Mouse (Mus musculus) layer of hippocampus, adult 2 months (tissue): ENCODE measurements around the gene Per1. TPM values are rescaled to one million over a fixed set of nuclear protein-coding genes. Genes with fewer than 3 reads are reported as not detected.

ENCODE experiments used
- DNase-seq, 2 experiments: peaks; one replicate each; pipeline ENCODE4 v3.0.0; 2022; ENCODE audit warnings: low spot score in 2 of 2
- H3K27ac ChIP-seq: fragments of 200-600 bp; 2 replicates; pipeline ENCODE4 v1.8.1; 2022
- H3K4me3 ChIP-seq: fragments of 200-600 bp; 2 replicates; pipeline ENCODE4 v1.8.1; 2022; ENCODE audit warnings: mild to moderate bottlenecking
- CTCF ChIP-seq: fragments of 200-600 bp; conservative IDR thresholded peaks from 2 replicates; pipeline ENCODE4 v1.8.1; 2022; ENCODE audit warnings: antibody characterized with exemption, mild to moderate bottlenecking, moderate library complexity
- total RNA-seq, 2 experiments: library from RNA; stranded (reverse); gene quantifications; 2 replicates each; pipeline ENCODE4 v1.2.3; 2021

Per1 gene
- total RNA-seq, 2 experiments from 2014 or later: 83.4 to 95.2 TPM

DNA sequence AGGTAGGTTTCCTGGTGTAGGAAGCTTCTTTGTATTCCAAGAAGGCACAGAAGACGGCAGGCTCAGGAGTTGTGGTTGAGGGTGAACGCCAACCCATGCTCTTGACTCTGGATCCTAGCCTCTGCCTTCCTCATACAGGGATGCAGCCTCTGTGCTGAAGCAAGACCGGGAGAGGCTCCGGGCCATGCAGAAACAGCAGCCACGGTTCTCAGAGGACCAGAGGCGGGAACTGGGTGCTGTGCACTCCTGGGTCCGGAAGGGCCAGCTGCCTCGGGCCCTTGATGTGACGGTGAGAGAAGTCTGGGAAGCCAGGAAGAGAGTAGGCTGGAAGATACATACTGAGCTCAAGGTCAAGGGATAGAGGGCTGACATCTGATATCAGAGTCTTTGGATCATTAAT is 13.2 kb downstream of the Per1 start:
- no peak overlapping the region for H3K27ac ChIP-seq
- TF ChIP-seq CTCF: no peak
- H3K4me3 ChIP-seq: no peak overlapping the region
- no peak for DNase-seq

DNA sequence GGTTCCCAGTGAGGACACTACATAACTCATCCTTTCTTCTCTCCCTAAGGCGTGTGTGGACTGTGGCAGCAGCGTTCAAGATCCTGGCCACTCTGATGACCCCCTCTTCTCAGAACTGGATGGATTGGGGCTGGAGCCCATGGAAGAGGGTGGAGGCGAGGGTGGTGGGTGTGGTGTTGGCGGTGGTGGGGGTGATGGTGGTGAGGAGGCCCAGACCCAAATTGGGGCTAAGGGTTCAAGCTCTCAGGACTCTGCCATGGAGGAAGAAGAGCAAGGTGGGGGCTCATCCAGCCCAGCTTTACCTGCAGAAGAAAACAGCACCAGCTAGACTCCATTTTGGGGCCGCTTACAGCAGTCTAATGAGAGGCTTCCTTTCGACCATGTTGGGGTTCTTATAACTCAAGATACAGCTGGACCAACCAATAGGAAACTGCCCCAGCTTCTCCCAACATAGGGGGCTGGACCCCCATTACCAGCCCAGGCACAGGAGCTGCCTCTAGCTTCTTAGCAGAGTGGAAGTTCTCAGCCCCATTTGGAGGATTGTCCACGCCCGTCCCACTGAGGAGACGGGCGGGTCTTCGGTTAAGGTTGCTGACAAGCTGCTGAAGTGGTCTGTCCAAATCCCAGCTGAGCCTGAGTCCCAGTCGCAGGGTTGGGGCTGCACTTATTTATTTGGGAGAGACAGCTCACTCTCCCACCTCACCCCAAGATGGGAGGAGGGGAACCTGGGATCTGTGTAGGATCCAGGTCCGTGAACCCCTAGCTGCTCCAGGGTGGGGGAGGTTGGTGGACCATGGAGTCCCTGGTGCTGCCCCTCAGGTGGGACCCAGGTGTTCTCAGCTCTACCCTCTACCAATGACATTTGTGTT is 14.2 kb downstream of the Per1 start:
- DNase-seq: no peak
- Histone ChIP-seq H3K27ac (no peak overlapping the region), H3K4me3 (no peak overlapping the region)
- no peak for TF ChIP-seq CTCF

DNA sequence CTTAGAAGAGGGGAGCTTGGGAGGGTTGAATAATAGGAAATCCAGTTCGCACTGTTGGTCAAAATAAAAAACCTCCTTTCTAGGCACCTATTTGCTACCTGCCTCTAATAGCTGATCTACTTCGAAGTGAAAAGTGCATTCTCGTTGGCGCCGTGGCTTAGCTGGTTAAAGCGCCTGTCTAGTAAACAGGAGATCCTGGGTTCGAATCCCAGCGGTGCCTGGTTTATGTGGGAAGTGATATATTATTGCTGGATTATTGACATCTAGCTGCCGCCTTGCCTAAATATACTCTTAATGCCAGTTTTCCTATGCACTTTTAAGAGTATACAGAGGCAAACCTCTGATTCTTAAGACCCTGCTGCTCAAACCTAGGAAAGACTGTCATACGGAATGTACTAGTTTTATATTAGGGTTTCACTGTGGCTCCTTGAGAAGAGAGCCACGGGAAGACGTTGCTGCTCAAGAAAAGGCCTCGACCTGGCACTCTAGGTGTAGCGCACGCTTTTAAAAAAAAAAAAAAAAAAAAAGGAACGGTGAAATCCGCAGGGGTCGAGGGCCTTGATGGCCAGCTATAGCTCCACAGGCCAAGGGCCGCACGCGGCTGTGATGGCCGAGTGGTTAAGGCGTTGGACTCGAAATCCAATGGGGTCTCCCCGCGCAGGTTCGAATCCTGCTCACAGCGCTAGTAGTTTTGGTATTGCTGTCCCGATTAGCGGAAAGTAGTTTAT is 15.5 kb downstream of the Per1 start:
- peak; percentile 89 to 97 for DNase-seq
- TF ChIP-seq CTCF: no peak
- Histone ChIP-seq H3K4me3 (peak overlapping the region; percentile 60), H3K27ac (peak overlapping the region; percentile 44; the same call in 1 of the 2 replicates)

DNA sequence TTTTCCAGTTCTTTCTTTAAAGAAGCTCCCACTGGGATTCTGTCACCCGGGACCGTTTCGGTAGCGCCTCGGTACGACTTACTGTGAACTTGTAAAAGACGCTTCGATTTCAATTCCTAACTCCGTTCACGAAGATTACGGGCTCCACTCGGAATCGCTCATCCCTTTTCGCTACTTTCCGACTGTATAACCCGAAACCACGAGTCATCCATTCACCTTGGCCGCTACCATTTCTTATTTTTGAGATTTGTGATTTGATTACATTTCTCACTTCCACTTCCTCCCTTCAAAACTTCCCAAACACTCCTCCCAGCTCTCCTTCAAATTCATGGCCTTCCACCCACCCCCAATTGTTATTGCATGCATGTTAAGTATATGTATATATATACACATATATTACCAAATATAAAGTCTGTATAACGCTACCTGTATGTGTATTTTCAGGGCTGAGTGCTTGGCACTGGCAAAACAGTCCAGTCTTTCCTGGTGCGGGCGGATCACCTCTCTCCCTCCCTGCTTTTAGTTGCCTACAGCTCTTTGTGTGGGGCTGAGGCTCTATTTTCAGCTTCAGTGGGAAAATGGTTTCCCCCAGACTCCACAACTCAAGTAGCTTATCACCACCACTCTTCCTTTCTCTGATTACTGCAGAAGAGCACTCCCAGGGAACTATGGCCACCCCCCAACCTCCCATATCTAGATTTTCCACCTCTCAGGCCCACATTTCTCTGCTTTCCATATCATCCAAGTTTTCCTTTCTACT is 16.2 kb downstream of the Per1 start:
- H3K27ac ChIP-seq: peak overlapping the region; percentile 44; the same call in 1 of the 2 replicates
- DNase-seq: no peak
- no peak for TF ChIP-seq CTCF

DNA sequence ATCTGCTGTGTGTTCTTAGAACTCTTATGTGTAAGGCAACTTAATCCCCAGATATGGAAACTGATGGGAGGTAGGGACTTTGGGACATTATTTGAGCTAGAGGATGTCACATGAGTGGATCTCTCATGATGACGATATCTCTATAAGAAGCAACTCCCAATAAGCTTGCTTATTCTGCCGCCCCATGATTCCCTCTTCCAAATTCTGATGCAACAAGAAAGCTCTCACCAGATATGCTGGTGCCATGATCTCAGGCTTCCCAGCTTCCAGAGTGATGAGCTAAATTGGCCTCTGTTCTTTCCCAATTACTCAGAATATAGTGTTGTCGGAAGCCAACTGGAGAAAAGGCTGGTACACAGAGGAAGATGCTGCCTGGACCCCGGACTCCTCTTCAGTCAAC is 16.8 kb downstream of the Per1 start:
- Histone ChIP-seq H3K27ac (peak overlapping the region; percentile 55; the same call in 1 of the 2 replicates), H3K4me3 (no peak overlapping the region; the same call in 1 of the 2 replicates)
- no peak for TF ChIP-seq CTCF
- no peak for DNase-seq

More for the DNA sequence above, 16.2 kb downstream of the Per1 start:
- peak overlapping the region; percentile 60 for H3K4me3 ChIP-seq

DNA sequence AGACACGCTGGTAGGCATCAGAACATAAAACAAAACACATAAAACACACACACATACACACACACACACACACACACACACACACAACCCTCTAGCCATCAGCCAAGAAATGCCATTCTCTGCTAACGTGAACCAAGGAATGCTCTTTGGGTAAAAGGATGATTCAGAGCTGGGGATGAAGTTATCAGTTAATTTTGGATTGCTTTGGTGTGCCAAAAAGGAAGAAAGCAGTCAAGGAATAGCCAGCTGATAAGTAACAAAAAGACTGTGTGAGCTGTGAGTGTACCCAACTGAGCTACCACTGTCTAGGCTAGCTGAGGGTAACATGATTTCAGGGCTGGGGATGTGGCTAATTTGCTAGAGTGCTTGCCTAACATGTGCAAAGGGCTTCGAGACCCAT is 19.0 kb downstream of the Per1 start:
- H3K4me3 ChIP-seq: no peak overlapping the region
- DNase-seq: no peak
- H3K27ac ChIP-seq: no peak overlapping the region
- no peak for TF ChIP-seq CTCF

DNA sequence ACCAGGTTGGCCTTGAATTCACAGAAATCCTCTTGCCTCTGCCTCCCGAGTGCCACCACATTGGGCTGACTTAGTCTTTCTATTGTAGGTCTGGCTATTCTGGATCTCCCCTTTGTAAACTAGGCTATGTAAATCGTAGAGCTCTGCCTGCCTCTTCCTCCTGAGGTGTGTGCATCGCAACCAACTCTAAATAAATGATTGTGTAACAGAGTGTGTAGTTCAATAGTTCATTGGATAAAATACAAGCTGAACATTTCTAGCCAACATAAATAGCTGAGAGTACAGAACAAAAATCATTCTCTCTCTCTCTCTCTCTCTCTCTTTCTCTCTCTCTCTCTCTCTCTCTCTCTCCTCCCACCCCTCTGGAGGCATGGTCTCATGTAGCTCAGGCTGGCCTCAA is 19.6 kb downstream of the Per1 start:
- DNase-seq: no peak
- H3K27ac ChIP-seq: no peak overlapping the region
- no peak for TF ChIP-seq CTCF
- no peak overlapping the region for H3K4me3 ChIP-seq

DNA sequence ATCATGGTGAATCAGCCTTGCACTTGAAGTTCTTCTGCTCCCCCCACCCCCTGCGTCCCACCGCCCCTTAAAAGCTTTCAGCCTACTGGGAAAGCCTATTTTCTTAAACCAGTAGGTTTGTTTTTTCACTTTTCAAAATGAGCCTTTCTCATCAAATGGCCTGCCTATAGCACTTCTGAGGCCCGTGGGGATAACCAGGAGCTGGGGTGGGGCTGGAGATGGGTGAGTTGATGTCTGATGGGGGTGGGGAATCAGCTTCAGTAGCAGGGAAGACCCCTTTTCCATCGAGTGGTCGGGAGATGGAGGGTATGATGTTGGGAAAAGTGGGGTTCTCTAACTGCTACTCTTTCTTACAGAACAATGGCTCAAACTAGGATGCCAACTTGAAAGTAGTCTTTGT is 21.8 kb downstream of the Per1 start:
- TF ChIP-seq CTCF: no peak
- DNase-seq: no peak
- Histone ChIP-seq H3K4me3 (no peak overlapping the region), H3K27ac (no peak overlapping the region; the same call in 1 of the 2 replicates)

DNA sequence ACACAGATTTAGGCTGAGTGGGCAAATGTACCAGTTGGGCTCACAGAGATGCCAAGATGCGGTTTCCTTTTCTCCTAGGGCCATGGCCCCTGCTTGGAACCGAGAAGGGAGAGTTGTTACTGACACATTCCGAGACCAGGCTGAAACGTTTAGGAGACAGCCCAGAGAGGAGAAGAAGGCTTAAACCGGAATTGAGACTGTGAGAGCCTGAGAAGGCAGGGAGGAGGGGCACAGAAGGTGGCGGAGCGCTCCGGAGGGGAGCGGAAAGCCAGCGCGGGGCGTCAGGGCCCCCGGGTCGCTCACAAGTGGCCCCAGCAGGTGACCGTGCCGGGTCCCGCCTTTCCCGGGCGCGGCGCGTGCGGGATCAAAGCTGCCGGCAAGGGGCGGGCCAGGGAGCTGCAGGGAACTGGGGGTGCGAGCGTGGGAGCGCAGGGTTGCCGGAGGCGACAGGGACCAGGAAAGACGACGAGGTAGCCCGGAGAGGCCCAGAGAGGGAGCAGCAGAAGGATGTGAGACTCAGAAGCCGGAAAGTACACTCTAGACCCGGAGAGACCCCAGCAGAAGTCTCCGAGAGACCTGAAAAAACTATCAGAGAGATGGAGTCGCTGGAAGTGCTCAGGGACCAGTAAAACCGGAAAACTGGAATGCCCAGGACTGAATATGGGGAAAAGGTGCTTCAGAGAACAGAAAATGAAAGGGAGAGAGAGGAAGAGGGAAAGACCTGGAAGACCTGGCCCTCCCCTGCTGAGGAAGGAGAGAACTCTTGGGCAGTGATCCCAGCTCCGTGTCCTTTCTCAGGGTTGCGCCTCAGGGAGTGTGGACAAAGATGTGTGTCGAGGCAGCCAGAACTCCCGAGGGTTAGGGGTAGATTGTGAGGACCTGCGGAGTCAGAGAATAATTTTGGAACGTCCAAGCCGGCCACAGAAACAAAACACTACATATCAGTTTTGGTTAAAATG is 23.0 kb downstream of the Per1 start:
- H3K4me3 ChIP-seq: peak overlapping the region; percentile 78
- no peak for DNase-seq
- no peak for TF ChIP-seq CTCF
- peak overlapping the region; percentile 88 for H3K27ac ChIP-seq

DNA sequence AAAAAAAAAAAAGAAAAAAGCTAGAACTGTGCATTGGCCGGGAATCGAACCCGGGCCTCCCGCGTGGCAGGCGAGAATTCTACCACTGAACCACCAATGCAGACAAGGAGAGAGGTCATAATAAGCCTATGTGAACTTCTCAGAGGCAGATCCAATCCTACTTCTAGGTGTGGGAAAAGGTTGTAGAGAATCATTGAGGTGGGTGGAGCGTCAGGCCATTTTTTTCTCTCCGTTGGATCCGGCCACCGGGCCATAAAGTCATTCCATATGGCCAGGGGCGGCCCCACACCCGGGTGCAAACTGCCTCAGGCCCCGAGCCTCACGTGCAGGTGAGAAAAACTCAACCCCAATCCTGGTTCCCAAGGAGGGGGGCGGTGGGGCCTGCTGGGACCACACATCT is 23.7 kb downstream of the Per1 start:
- no peak overlapping the region for H3K27ac ChIP-seq
- H3K4me3 ChIP-seq: peak overlapping the region; percentile 78
- DNase-seq: peak; percentile 88 to 96
- no peak for TF ChIP-seq CTCF

DNA sequence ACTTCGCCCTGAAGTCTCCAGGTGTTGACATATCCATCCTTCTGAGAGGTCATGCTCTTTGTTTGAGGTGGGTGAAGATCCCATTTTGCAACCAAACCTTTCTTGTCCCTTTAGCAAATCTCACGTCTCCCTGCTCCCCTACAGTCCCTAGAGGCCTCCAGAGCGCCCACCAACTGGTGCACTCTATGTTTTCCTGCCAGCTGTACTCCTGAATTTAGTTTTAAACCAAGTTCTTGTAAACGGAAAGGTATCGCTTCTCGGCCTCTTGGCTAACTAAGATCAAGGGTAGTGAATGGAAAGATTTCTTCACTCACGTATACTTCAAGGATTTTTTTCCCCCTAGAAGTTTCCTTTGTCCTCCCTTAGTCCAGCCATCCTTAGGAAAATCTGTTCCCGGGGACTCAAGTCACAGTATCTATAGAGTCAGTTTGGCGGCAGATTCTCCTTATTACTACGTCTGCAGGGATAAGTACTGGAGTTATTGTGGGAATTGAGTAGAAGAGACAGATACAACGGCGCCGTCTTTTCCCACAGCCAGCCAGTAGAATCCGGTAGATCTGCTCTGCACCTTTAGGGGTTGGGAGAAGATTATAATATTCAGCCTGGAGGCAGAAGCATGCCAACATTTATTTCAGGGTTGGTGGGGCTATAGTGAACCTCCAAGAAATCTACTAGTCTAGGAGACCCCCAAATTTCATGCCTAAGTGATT is 24.6 kb downstream of the Per1 start:
- no peak for DNase-seq
- no peak for TF ChIP-seq CTCF
- H3K4me3 ChIP-seq: no peak overlapping the region
- H3K27ac ChIP-seq: no peak overlapping the region
